Mouse (Mus musculus): ENCODE measurements around the gene Kcnd2.

GRCm38 (mm10) chr6:21747536-21747935, 532.2 kb downstream of the Kcnd2 start:
- no peak for TF ChIP-seq CTCF (IDR thresholded peaks at IDR 0.05)
- no peak for TF ChIP-seq EP300 (IDR thresholded peaks at IDR 0.05)

All from lung, postnatal 0 days (tissue).